Mouse (Mus musculus): ENCODE results near the gene Gm10378. TPM values are rescaled to one million over a fixed set of nuclear protein-coding genes. Genes with fewer than 3 reads are reported as not detected.

The Gm10378 gene
- not detected for polyA plus RNA-seq (2017; shearing (Covaris generic))

GRCm38 (mm10) chr14:42655638-42656037, at the start of gene Gm10378:
Gene Gm10378, plus strand, starts transcription at chr14:42655938.

GRCm38 (mm10) chr14:42641817-42642216, 13.9 kb upstream of the Gm10378 start, which contains the start of gene Gm3633:
Gene Gm3633, minus strand, starts transcription at chr14:42641917.

Other genes starting within 250 kb of the Gm10378 start
- not detected for gene Gm8005, start 216.3 kb upstream of the Gm10378 start, polyA plus RNA-seq (2017; shearing (Covaris generic))
- under 1 TPM in 1 of 2 experiments, not detected in 1; 0.11 TPM for gene Gm8011, start 192.1 kb upstream of the Gm10378 start, polyA plus RNA-seq (2017; shearing (Covaris generic))
- gene Gm8020, start 153.6 kb upstream of the Gm10378 start, polyA plus RNA-seq (2017; shearing (Covaris generic)): not detected
- gene Gm8024, start 131.7 kb upstream of the Gm10378 start, polyA plus RNA-seq (2017; shearing (Covaris generic)): not detected
- gene Gm17124, start 56.1 kb upstream of the Gm10378 start, polyA plus RNA-seq (2017; shearing (Covaris generic)): not detected
- gene Gm3633, start 14.0 kb upstream of the Gm10378 start, polyA plus RNA-seq (2017; shearing (Covaris generic)): under 1 TPM in 1 of 2 experiments, not detected in 1; 0.16 TPM
- not detected for gene Gm3015, start 112.9 kb downstream of the Gm10378 start, polyA plus RNA-seq (2017; shearing (Covaris generic))
- gene Gm10377, start 142.0 kb downstream of the Gm10378 start, polyA plus RNA-seq (2017; shearing (Covaris generic)): not detected
- not detected for gene Gm21977, start 197.5 kb downstream of the Gm10378 start, polyA plus RNA-seq (2017; shearing (Covaris generic))

All from activated CD4-positive, CD25-positive, alpha-beta regulatory T cell (primary cell).